Mouse (Mus musculus) fibroblast of lung, adult 2 months (primary cell): Measurements from ENCODE around the gene Gm4881.
"Not testable (repeated sequence)": the region's sequence is repeated elsewhere in the genome, so short reads cannot be mapped to it uniquely, and the experiment has no call there.

Source experiments
- DNase-seq: peaks from one replicate; pipeline ENCODE4 v3.0.0-alpha.2; 2011; ENCODE audit warnings: low read depth

Gm4881 gene

DNA sequence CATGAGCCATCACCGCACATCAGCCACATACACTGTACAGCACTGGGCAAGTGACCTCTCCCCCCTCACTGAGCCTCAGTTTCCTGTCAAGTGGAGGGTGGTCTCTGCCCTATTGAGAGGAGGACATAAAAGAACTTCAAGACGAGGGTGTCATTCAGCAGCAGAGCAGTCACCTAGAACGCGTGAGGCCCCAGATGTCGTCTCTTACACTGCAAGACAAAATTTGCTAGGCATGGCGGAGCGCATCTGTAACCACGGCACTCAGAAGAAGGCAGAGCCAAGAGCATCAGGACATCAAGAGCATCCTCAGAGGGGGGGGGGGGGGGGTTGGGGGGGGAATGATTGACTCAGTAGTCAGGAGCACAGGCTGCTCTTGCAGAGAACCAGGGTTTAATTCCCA is 48.0 kb downstream of the Gm4881 start:
- DNase-seq = no peak

DNA sequence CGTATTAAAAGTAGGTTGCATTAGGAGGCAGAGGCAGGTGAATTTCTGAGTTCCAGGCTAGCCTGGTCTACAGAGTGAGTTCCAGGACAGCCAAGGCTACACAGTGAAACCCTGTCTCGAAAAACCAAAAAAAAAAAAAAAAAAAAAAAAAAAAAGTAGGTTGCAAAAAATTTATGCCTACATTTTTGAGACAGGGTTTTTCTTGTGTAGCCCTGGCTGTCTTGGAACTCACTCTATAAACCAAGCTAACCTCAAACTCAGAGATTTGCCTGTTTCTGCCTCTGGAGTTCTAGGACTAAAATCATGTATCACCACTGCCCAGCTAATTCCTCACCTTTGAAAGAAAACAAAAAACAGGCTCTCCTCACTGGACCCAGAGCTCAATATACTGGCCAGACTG is 48.5 kb downstream of the Gm4881 start:
- DNase-seq = not testable (repeated sequence)

DNA sequence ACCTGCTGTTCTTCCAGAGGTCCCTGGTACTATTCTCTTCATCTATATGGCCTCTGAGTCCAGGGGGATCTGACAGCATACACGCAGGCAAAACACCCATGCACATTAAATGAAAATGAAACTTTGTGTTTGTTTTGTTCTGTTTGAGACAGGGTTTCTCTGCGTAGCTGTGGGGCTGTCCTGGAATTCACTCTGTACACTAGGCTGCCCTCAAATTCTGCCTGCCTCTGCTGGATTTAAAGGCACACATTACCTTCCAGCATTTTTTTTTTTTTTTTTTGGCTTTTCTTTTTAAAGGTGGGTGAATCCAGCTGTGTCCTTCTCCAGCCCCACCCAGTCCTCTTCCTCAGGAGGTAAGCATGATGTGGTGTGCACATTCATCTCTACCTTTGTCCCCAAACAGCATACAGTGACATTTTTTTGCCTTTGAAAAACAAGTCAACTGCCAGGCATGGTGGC is 52.1 kb downstream of the Gm4881 start:
- no peak for DNase-seq

DNA sequence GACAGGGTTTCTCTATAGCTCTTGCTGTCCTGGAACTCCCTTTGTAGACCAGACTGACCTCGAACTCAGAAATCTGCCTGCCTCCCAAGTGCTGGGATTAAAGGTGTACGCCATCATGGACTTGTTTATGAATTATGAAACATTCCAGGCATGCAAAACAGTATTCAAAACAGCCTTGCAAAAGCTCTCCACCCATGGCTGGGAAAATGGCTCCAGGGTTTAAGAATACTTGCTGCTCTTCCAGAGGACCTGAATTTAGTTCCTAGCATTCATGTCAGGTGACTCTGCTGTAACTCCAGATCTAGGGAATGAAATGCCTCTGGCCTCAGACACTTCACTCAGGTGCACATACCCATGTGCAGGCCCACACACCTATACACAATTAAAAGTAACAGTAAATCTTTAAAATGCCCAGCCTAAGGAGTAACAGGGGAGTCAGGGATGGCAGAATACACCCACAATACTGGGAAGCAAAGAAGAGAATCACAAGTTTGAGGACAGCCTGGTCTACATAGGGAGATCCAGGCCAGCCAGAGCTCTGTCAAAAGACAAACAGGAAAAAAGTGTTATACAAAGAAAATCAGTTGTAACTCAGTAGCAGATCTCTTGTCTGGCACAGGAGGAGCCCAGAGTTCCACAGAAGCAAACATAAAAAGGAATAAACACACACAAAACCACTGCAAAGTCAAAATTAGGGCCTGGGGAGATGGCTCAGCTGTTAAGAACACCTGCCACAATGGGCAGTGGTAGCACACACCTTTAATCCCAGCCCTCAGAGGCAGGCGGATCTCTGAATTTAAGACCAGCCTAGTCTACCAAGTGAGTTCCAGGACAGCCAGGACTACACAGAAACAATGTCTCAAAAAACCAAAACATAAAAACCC is 52.8 kb downstream of the Gm4881 start:
- no peak for DNase-seq

DNA sequence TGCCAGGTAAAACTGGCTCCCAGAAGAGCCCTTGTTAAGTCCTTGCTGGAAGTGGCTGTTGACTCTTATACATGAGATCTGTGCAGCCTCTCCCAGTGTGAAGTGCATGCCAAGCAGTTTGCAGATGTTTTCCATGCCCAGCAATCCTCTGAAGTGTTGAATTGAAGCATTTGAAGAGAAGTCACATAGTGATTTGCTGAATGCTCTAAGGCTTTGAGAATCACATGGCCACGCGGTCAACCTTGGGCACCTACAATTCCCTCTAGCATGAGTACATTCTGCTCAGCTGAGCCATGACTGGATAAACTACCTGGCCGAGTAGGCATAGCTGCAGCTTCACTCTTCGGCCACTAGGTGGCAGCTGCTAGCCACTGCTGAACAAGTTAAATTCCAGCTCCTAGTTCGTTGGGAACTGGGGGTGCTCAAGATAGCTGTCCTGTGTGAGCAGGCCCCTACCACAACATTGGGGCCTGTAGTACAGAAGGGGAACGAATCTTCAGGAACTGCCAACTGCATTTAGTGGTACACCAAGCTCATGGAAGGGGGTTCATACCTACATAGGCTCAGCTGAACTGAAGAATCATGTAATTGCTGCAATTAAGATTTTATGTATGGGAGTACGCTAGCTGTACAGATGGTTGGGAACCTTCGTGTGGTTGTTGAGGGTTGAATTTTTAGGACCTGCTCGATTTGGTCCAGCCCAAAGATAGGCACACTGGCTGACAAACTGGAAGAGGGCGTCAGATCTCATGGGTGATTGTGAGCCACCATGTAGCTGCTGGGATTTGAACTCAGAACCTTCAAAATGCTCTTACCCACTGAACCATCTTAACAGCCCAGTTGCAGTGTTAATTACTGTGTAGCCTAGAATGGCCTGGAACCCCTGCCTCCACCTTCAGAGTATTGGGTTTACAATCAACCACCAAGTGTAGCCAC is 53.7 kb downstream of the Gm4881 start:
- DNase-seq = peak; percentile 64

DNA sequence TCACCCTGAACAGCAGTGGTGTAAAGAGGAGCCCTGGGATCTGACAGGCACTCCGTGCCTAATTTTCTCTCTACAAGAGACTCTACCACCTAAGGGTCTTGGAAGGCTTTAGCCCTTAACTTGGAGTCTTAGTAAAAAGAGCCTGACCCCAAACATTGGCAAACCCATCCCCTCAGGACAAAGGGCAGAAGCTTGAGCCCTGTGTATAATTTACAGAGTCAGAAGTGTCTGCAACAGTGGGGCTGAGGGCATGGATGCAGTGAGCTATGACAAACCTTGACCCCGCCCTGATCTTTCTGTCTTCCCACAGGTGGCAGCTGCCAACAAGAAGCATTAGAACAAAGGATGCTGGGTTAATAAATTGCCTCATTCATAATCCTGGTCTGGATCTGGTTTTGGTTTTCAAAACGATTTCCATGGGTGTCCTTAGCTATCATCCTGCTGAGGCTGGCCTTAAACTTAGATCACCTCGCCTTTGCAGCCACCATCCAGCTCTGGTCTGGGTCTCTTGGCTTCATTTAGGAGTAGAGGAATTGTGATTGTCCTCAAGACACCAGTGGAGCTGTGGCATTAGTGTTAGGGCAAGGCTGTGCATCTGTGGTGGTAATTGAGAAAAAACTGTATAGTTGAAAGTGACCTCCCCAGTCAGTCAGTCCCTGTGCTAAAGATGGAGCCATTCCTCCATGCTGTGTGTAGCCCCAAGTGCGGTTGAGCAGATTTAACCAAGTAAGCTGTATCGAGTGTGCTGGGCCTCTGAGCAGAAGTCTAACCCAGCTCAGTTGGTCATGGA is 54.7 kb downstream of the Gm4881 start:
- DNase-seq = no peak

DNA sequence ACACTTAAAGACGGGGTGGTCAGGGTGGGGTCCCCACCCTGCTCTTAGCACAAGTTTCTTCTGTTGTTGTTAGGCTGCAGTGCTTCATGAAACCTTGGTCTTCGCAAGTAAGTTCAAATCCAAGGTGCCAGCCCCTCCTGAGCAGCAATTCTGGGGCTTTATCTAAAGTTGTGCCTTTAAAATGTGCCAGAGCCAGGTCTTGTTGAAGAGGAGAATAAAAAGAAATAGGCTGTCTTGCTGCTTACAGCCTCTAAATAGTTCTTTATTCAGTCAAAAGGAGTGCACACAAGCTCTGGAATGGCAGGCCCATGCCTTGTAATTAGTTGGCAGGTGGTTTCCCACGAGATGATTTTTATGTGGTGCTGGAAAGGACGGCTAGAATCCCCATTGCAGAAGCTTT is 57.2 kb downstream of the Gm4881 start:
- no peak for DNase-seq

DNA sequence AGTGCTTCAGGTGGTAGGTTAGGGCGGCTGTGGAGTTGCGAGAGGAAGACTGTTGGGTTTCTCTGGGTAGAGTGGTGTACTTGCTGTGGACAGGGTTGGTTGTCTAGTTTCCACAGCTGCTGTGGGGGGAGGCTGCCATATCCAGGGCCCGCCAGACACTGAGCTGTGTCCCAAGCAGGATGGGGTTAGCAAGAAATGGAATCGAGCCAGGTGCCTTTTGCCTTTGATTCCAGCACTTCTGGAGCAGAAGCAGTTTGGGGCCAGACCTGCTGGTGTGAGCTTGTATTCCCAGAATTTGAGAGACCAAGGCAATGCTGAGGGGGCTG is 58.0 kb downstream of the Gm4881 start:
- no peak for DNase-seq

DNA sequence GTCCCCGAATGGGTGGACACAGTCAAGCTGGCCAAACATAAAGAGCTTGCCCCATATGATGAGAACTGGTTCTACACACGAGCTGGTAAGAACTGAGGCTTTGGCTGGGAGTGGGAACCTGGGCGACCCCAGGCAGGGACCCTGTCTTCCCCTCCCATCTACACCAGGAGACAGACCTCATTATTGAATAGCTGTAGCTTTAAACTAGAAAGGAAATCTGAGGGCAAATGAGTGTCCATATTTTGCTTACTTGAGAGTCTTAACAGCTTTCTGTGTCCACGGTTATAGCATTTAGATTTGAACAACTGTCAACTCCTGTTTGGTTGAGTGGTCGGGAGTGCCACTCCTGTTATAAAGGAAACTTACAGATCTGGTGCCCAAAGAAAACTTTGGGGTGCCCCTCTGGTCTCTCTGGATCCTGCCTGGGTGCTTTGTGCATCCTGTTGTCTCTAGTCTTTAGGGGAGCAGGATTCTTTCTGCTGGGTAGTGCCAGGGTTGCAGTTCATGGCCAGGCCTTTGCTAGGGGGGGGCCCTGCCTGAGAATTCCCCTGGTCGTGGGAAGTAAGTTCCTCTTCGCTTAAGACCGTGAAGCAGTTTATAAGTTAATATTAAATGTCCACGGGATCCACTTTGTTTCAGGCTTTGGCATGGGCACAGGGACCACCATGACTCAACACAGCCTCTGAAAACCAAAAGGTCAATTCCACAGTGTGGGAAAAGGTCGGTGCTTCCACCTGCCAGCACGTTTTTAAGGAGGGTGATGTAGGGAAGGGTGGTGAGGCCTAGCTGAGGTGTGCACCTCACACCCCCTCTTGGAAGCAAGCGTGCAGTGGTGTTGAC is 58.6 kb downstream of the Gm4881 start:
- no peak for DNase-seq

DNA sequence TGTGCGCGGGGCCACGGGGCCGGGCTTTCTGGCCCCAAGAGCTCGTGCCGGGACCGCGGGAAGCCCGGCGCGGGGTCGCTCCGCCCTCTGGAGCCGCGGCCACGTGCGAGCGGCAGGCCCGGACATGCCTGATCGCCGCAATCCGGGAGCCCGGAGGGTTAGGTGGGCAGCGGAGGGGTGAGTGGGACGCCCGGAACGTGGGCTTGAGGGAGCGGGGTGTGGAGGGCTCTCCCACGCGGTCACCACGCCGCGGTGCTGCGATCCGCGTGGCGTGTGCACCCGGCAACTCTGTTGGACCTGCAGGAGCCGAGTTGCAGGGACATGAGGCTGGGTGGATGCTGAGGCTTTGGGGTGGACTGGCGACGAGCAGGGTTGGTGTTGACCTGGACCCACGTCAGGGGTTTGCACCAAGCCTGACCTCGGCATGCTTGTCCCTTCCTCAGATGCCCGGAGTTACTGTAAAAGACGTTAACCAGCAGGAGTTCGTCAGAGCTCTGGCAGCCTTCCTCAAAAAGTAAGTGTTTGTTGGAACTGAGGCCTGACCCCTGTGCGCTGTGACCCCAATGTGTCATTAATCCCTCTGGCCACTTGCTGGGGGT is 59.5 kb downstream of the Gm4881 start:
- DNase-seq = no peak

DNA sequence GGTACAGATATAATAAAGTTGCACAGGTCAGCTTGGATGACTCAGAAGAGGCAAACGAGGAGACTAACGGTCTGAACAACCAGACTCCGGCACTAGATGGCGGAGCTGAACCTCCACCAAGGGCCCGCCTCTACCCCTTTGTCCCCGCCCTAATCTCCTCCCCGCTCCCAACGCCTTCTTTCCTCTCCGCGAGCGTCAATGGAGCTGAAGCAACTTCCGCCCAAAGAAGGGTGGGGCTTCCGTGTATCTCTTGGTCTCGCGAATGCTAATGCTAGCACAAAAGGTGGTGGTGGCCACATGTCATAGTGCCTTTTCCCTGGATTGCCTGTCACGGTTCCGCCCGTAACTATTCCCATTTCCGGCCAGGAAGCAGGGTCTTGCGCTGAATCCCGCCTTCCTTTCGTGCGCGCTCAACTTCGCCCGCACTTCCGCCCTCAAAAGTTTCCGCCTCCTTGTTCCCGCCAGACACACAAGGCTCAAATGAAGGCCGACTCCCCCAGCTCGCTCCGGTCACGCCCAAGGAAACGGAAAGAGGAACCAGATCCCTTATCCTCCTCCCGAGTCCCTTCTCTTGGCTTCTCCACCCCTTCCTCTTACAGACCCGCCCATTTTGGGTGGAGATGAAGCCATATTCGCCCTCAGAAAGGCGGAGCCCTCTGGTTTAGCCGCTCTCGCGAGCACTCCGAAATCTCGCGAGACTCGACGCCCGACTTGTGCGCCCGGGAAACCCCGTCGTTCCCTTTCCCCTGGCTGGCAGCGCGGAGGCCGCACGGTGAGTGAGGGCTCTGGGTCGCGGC is 60.2 kb downstream of the Gm4881 start, which contains the start of gene Rps19:
Rps19 (plus strand) TSS at position 476 of the 797 bp plus-strand sequence.
- DNase-seq = peak; percentile 99

DNA sequence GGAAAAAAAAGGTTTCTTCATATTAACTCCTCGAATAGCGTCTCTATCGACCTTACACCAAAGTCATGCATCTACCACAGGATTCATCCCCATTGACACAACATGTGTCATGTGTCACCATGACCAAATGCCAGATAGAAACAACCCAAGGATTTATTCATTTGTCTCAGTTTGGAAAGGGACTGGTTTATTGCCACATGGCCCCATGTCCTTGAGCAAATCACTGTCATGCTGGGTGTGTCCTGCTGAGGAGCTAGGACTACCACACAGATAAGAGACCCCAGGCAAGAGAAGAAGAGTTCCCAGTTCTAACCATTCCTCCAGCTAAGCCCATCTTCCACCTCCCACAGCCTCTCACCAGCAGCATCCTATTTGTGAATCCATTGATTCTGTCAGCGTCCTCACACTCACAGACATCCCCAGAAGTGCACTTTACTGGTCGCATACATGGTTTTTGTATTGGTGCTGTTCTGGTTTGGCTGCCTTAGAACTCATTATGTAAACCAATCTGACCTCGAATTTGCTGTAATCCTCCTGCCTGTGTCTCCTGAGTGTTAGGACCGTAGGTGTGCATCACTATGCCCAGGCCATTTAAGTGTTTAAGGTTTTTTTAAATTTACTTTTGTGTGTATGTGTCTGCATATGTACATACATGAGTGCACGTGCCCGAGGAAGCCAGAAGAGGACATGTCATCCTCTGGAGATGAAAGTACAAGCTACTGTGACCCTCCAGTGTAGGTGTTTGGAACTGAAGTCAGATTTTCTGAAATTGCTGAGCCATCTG is 61.7 kb downstream of the Gm4881 start:
- no peak for DNase-seq

DNA sequence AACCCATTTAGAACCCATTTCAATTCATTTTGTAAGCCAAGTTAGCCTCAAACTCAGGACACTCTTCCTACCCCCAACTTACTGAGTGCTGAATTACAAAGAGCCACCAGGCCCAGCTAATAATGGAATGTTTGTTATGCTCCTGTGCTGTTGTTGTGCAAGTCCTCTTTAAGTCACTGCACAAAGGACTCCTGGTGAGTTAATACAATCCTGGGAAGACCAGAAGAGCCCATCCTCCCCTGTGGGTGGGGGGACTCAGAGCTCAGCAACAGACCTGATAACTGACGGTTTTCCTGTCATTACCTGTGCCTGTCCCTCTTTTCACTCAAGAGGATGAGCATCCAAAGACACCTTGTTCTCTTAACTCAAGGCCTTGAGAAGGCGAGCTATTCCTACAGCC is 64.7 kb downstream of the Gm4881 start:
- DNase-seq = no peak

DNA sequence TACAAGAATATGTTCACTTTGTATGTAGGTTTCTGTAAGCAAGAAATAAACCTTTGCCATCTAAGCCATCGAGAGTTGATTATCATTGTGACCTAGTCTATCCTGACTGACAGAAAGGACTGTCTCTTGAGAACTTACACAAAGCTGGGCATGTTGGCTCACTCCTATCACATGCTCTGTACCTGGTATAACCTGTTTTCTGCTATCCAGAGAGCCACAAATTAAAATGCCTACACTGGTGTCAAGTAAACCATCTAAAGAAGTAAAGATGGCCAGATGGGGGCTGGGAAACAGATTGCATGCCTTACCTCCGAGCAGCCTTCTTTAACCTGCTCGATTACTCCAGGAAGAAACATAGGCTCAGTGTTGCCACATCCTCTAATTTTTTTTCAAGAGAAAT is 66.7 kb downstream of the Gm4881 start:
- no peak for DNase-seq
